ENCODE assay signal across 7 mouse cellular contexts in genomic region chr5:132073677-132074359, GRCm38 (mm10).
DNase-seq lines count a peak whose midpoint lies in the region; ATAC-seq and TF ChIP-seq lines count a peak whose summit lies in the region.

No protein-coding gene starts in this region.

- H3K36me3 ChIP-seq in lung, embryonic 14.5 days (ENCODE audit: insufficient read depth) = no peaks in the 10 kb centered on the region
- no peaks in the 10 kb centered on the region for H3K36me3 ChIP-seq in hindbrain, embryonic 13.5 days

- no peak overlapping the region for H3K9ac ChIP-seq in lung, embryonic 14.5 days
- H3K9ac ChIP-seq in hindbrain, embryonic 13.5 days = no peak overlapping the region

- no peak for TF ChIP-seq CTCF in lung, embryonic 14.5 days (IDR thresholded peaks at IDR 0.05; ENCODE audit: low read depth)

- H3K27ac ChIP-seq in lung, embryonic 14.5 days (ENCODE audit: low read depth) = peak overlapping the region; percentile 65
- H3K27ac ChIP-seq in hindbrain, embryonic 13.5 days = peak overlapping the region; percentile 85

- DNase-seq in lung, embryonic 14.5 days = peak; percentile 50
- no peak for DNase-seq in lung, postnatal 4 days
- DNase-seq in embryo, embryonic 11 days = peak; percentile 46
- peak; percentile 51 for DNase-seq in neural tube, embryonic 10.5 days (ENCODE audit: extremely low spot score, low spot score)
- DNase-seq in frontal cortex, postnatal 36 days (ENCODE audit: low spot score in 2 of 2) = no peak

- H3K27me3 ChIP-seq in lung, embryonic 14.5 days (ENCODE audit: insufficient read depth, low read length) = no peaks in the 10 kb centered on the region
- no peaks in the 10 kb centered on the region for H3K27me3 ChIP-seq in hindbrain, embryonic 13.5 days

- peaks cover 18% of the 10 kb centered on the region for H3K4me1 ChIP-seq in lung, embryonic 14.5 days (ENCODE audit: insufficient read depth)
- peaks cover 46% of the 10 kb centered on the region for H3K4me1 ChIP-seq in hindbrain, embryonic 13.5 days (replicated peaks)

- H3K4me2 ChIP-seq in lung, embryonic 14.5 days = peak overlapping the region; percentile 41
- H3K4me2 ChIP-seq in hindbrain, embryonic 13.5 days = peak overlapping the region; percentile 46

- ATAC-seq in lung, embryonic 14.5 days (ENCODE audit: insufficient read depth) = peak; percentile 55
- no peak for ATAC-seq in hindbrain, embryonic 13.5 days (ENCODE audit: low FRiP score)
- ATAC-seq in granulocyte monocyte progenitor cell, adult 5-6 weeks (replicated peaks; ENCODE audit: poor library complexity, severe bottlenecking) = no peak

- WGBS in lung, embryonic 14.5 days = 17% methylated on average over 10 of the region's 10 CpGs
- WGBS in hindbrain, embryonic 13.5 days = 21% methylated on average over 10 of the region's 10 CpGs

- H3K9me3 ChIP-seq in lung, embryonic 14.5 days (ENCODE audit: low read depth, low read length) = no peaks in the 10 kb centered on the region
- H3K9me3 ChIP-seq in hindbrain, embryonic 13.5 days = no peaks in the 10 kb centered on the region

- no peak overlapping the region; the same call in 1 of the 2 replicates for H3K4me3 ChIP-seq in lung, embryonic 14.5 days (ENCODE audit: low read depth, low read length)
- peak overlapping the region; percentile 6; the same call in 1 of the 2 replicates for H3K4me3 ChIP-seq in hindbrain, embryonic 13.5 days

Comparison
In these comparisons a context has a peak if more than half of its experiments do, and no peak if none do; other contexts are left out.
1. DNase-seq: peak in lung, embryonic 14.5 days (single experiment), embryo, embryonic 11 days (single experiment) and neural tube, embryonic 10.5 days (single experiment); none in lung, postnatal 4 days (0 of 2) and frontal cortex, postnatal 36 days (0 of 2).